ENCODE assay signal across 7 mouse cellular contexts in the genomic region with DNA sequence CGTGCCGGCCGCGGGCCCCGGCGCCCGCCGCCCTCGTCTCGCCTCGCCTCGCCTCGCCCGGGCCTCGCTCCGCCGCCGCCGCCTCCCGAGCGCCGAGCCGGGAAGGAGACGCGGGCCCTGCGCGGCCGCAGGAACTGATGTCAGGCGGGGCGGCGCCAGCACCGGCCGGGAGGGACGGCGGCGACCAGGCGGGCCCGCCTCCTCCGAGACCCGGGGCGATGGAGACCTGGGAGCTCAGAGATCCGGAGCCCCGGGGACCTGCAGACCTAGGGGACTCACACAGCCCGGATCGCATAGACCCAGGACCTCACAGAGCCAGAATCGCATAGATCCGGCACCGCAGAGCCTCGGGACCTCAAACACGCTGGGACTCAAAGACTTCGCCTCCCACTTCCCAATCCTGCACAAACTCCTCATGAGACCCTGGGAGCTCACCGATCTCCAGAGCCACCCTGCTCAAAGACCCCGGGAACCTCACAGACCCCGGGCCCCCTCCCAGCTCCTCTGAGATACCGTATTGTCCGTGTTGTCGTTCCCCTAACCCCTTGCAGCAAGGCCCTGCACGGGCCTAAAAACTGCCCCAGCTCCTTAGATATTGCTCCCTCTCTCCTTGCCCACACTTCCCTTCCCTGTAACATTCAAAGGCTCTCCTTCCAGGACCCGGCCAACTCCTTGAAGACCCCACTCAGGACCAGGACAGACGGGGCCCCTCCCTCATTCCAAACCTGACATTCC. TPM values are rescaled to one million over a fixed set of nuclear protein-coding genes. Genes with fewer than 3 reads are reported as not detected.
DNase-seq lines count a peak whose midpoint lies in the region; ATAC-seq and TF ChIP-seq lines count a peak whose summit lies in the region.

No protein-coding gene starts in this region.

- H3K27me3 ChIP-seq in intestine, embryonic 16.5 days (replicated peaks; ENCODE audit: control insufficient read depth, insufficient read depth, low read length), result no peaks in the 10 kb centered on the region
- H3K27me3 ChIP-seq in limb, embryonic 13.5 days, result no peaks in the 10 kb centered on the region
- no peaks in the 10 kb centered on the region for H3K27me3 ChIP-seq in midbrain, embryonic 14.5 days (ENCODE audit: control insufficient read depth, insufficient read depth, low read length)
- H3K27me3 ChIP-seq in spleen, adult 2 months (ENCODE audit: control insufficient read depth, insufficient read depth, low read length), result no peaks in the 10 kb centered on the region

- no peaks in the 10 kb centered on the region for H3K9me3 ChIP-seq in intestine, embryonic 16.5 days (ENCODE audit: control insufficient read depth, low read length)
- H3K9me3 ChIP-seq in limb, embryonic 13.5 days, result no peaks in the 10 kb centered on the region
- H3K9me3 ChIP-seq in midbrain, embryonic 14.5 days (ENCODE audit: control insufficient read depth, low read length), result no peaks in the 10 kb centered on the region

- peak overlapping the region; percentile 89 for H3K4me3 ChIP-seq in intestine, embryonic 16.5 days (ENCODE audit: low read length)
- peak overlapping the region; percentile 84 for H3K4me3 ChIP-seq in limb, embryonic 13.5 days
- peak overlapping the region; percentile 76 for H3K4me3 ChIP-seq in midbrain, embryonic 14.5 days (replicated peaks; ENCODE audit: low read depth, low read length)
- peak overlapping the region; percentile 76 for H3K4me3 ChIP-seq in spleen, adult 2 months (ENCODE audit: extremely low read depth, insufficient read depth, insufficient read length)

- H3K4me1 ChIP-seq in intestine, embryonic 16.5 days (ENCODE audit: control insufficient read depth, insufficient read depth, low read length), result peaks cover 15% of the 10 kb centered on the region
- peaks cover 21% of the 10 kb centered on the region for H3K4me1 ChIP-seq in limb, embryonic 13.5 days
- peaks cover 11% of the 10 kb centered on the region for H3K4me1 ChIP-seq in midbrain, embryonic 14.5 days (ENCODE audit: control insufficient read depth, insufficient read depth, low read length)
- peaks cover 7% of the 10 kb centered on the region; the same call in 1 of the 2 replicates for H3K4me1 ChIP-seq in spleen, adult 2 months (ENCODE audit: control insufficient read depth, insufficient read depth, insufficient read length)

- no peak for TF ChIP-seq POLR2A in spleen, adult 2 months (IDR thresholded peaks at IDR 0.05; ENCODE audit: low read depth, low read length)

- H3K9ac ChIP-seq in intestine, embryonic 16.5 days (ENCODE audit: low read depth, low read length), result peak overlapping the region; percentile 94
- peak overlapping the region; percentile 95 for H3K9ac ChIP-seq in limb, embryonic 13.5 days
- peak overlapping the region; percentile 98 for H3K9ac ChIP-seq in midbrain, embryonic 14.5 days (replicated peaks; ENCODE audit: low read length)

- peak overlapping the region; percentile 92 for H3K4me2 ChIP-seq in intestine, embryonic 16.5 days (ENCODE audit: low read depth, low read length)
- peak overlapping the region; percentile 90 for H3K4me2 ChIP-seq in limb, embryonic 13.5 days (replicated peaks)
- H3K4me2 ChIP-seq in midbrain, embryonic 14.5 days (ENCODE audit: low read length), result peak overlapping the region; percentile 64

- peak; percentile 90 for DNase-seq in adrenal gland, postnatal 14 days
- peak; percentile 78 for DNase-seq in embryo, embryonic 10 days (ENCODE audit: low spot score)
- DNase-seq in gastrocnemius, postnatal 4 days (ENCODE audit: low spot score in 2 of 2), result peak; percentile 70 to 81
- peak; percentile 84 for DNase-seq in midbrain, embryonic 14.5 days
- DNase-seq in spleen, adult 2 months (ENCODE audit: low read depth in 1 of 2, low spot score in 2 of 2), result peak in 1 of 2 experiments; percentile 66

- H3K27ac ChIP-seq in intestine, embryonic 16.5 days (ENCODE audit: low read length), result peak overlapping the region; percentile 65
- H3K27ac ChIP-seq in limb, embryonic 13.5 days, result peak overlapping the region; percentile 52
- H3K27ac ChIP-seq in midbrain, embryonic 14.5 days (replicated peaks; ENCODE audit: low read depth, low read length), result peak overlapping the region; percentile 83
- peak overlapping the region; percentile 45 for H3K27ac ChIP-seq in spleen, adult 2 months (ENCODE audit: insufficient read depth, low read length)

- no peaks in the 10 kb centered on the region for H3K36me3 ChIP-seq in intestine, embryonic 16.5 days (ENCODE audit: control insufficient read depth, insufficient read depth, low read length)
- peaks cover 29% of the 10 kb centered on the region for H3K36me3 ChIP-seq in limb, embryonic 13.5 days
- peaks cover 13% of the 10 kb centered on the region for H3K36me3 ChIP-seq in midbrain, embryonic 14.5 days (ENCODE audit: control insufficient read depth, insufficient read depth, low read length)
- 0 out of 2 replicates have a peak, but pooled peaks cover 2% of the 10 kb centered on the region for H3K36me3 ChIP-seq in spleen, adult 2 months (ENCODE audit: control insufficient read depth, insufficient read depth, low read length)

- WGBS in intestine, embryonic 16.5 days, result under 1% methylated on average over 56 of the region's 60 CpGs
- under 1% methylated on average over 60 of the region's 60 CpGs for WGBS in limb, embryonic 13.5 days
- under 1% methylated on average over 59 of the region's 60 CpGs for WGBS in midbrain, embryonic 14.5 days
- 3% methylated on average over 54 of the region's 60 CpGs for WGBS in spleen, adult 2 months

- peak; percentile 95 for ATAC-seq in intestine, embryonic 16.5 days
- peak; percentile 72; the same call in 1 of the 2 replicates for ATAC-seq in limb, embryonic 13.5 days (ENCODE audit: low FRiP score, low read depth)
- peak; percentile 76 for ATAC-seq in midbrain, embryonic 14.5 days (ENCODE audit: low FRiP score, low TSS enrichment)

- no peak for TF ChIP-seq CTCF in spleen, adult 2 months (IDR thresholded peaks at IDR 0.05; ENCODE audit: extremely low read depth, insufficient read depth, insufficient read length, insufficient replicate concordance)

RNA-seq across cellular contexts. Expression of gene Plekhm2, which starts 0.5 kb away (rescaled TPM):
- 37.3 and 48.5 TPM in 2 replicates for total RNA-seq in adrenal gland, postnatal 14 days (2021)
- total RNA-seq in gastrocnemius, postnatal 4 days (2021), result 10 to 100 TPM; 32.9 to 35.5 TPM
- polyA plus RNA-seq in intestine, embryonic 16.5 days (2015; fragmentation: Nextera tagmentation; extraction: Ambion mirVana), result 5.5 and 5.9 TPM in 2 replicates
- polyA plus RNA-seq in limb, embryonic 13.5 days (2015; fragmentation: Nextera tagmentation; extraction: Ambion mirVana), result 7.9 and 8.7 TPM in 2 replicates
- 5.1 and 8.4 TPM in 2 replicates for polyA plus RNA-seq in midbrain, embryonic 14.5 days (2014; fragmentation: Nextera tagmentation; extraction: Ambion mirVana)
- 48.1 and 51.6 TPM in 2 replicates for polyA plus RNA-seq in spleen, adult 2 months (2012; rRNA removed)

RNA-seq across cellular contexts. Expression of gene Rsc1a1, which starts 21.2 kb away (rescaled TPM):
- 1.5 and 3.3 TPM in 2 replicates for total RNA-seq in adrenal gland, postnatal 14 days (2021)
- total RNA-seq in gastrocnemius, postnatal 4 days (2021), result 1 to 10 TPM; 3.6 to 5.1 TPM
- not detected in 2 replicates for polyA plus RNA-seq in intestine, embryonic 16.5 days (2015; fragmentation: Nextera tagmentation; extraction: Ambion mirVana)
- polyA plus RNA-seq in limb, embryonic 13.5 days (2015; fragmentation: Nextera tagmentation; extraction: Ambion mirVana), result 1.3 TPM in 1 of 2 replicates, not detected in the other
- not detected in 2 replicates for polyA plus RNA-seq in midbrain, embryonic 14.5 days (2014; fragmentation: Nextera tagmentation; extraction: Ambion mirVana)
- 4.4 and 9.2 TPM in 2 replicates for polyA plus RNA-seq in spleen, adult 2 months (2012; rRNA removed)

RNA-seq across cellular contexts. Expression of gene Slc25a34, which starts 40.6 kb away (rescaled TPM):
- total RNA-seq in adrenal gland, postnatal 14 days (2021), result 31.9 and 32.5 TPM in 2 replicates
- 10 to 100 TPM; 21.4 to 26.7 TPM for total RNA-seq in gastrocnemius, postnatal 4 days (2021)
- polyA plus RNA-seq in intestine, embryonic 16.5 days (2015; fragmentation: Nextera tagmentation; extraction: Ambion mirVana), result 7.4 and 10.5 TPM in 2 replicates
- not detected in 2 replicates for polyA plus RNA-seq in limb, embryonic 13.5 days (2015; fragmentation: Nextera tagmentation; extraction: Ambion mirVana)
- polyA plus RNA-seq in midbrain, embryonic 14.5 days (2014; fragmentation: Nextera tagmentation; extraction: Ambion mirVana), result 0.11 TPM in 1 of 2 replicates, not detected in the other
- 0.34 and 0.43 TPM in 2 replicates for polyA plus RNA-seq in spleen, adult 2 months (2012; rRNA removed)

RNA-seq across cellular contexts. Expression of gene Tmem82, which starts 45.7 kb away (rescaled TPM):
- total RNA-seq in adrenal gland, postnatal 14 days (2021), result 9.7 and 9.9 TPM in 2 replicates
- 1 to 10 TPM; 3.5 to 4.3 TPM for total RNA-seq in gastrocnemius, postnatal 4 days (2021)
- 31.7 and 36.4 TPM in 2 replicates for polyA plus RNA-seq in intestine, embryonic 16.5 days (2015; fragmentation: Nextera tagmentation; extraction: Ambion mirVana)
- 0.38 and 0.66 TPM in 2 replicates for polyA plus RNA-seq in limb, embryonic 13.5 days (2015; fragmentation: Nextera tagmentation; extraction: Ambion mirVana)
- 0.08 and 0.16 TPM in 2 replicates for polyA plus RNA-seq in midbrain, embryonic 14.5 days (2014; fragmentation: Nextera tagmentation; extraction: Ambion mirVana)
- 0.56 and 0.86 TPM in 2 replicates for polyA plus RNA-seq in spleen, adult 2 months (2012; rRNA removed)

RNA-seq across cellular contexts. Expression of gene Fblim1, which starts 58.3 kb away (rescaled TPM):
- 11.0 and 13.2 TPM in 2 replicates for total RNA-seq in adrenal gland, postnatal 14 days (2021)
- 10 to 100 TPM in 1 of 2 experiments, 1 to 10 TPM in 1; 7.4 to 10.6 TPM for total RNA-seq in gastrocnemius, postnatal 4 days (2021)
- polyA plus RNA-seq in intestine, embryonic 16.5 days (2015; fragmentation: Nextera tagmentation; extraction: Ambion mirVana), result 63.8 and 66.2 TPM in 2 replicates
- polyA plus RNA-seq in limb, embryonic 13.5 days (2015; fragmentation: Nextera tagmentation; extraction: Ambion mirVana), result 62.4 and 67.7 TPM in 2 replicates
- 32.6 and 34.2 TPM in 2 replicates for polyA plus RNA-seq in midbrain, embryonic 14.5 days (2014; fragmentation: Nextera tagmentation; extraction: Ambion mirVana)
- polyA plus RNA-seq in spleen, adult 2 months (2012; rRNA removed), result 8.4 and 10.1 TPM in 2 replicates
